Mouse (Mus musculus) myocyte (in vitro differentiated cells): ENCODE results near the gene Pbxip1. TPM values are rescaled to one million over a fixed set of nuclear protein-coding genes. Genes with fewer than 3 reads are reported as not detected.

Experiments used
- H3K27me3 ChIP-seq: one replicate; pipeline ENCODE4 v1.6.1; 2011; ENCODE audit not compliant: control insufficient read depth, insufficient read depth, insufficient read length
- H3K36me3 ChIP-seq: one replicate; pipeline ENCODE4 v1.6.1; 2011; ENCODE audit not compliant: control insufficient read depth, insufficient read depth
- H3K4me2 ChIP-seq: one replicate; pipeline ENCODE4 v1.6.1; 2011; ENCODE audit warnings: low read depth, control low read depth
- H3K4me3 ChIP-seq: one replicate; pipeline ENCODE4 v1.5.1; 2011; ENCODE audit warnings: mild to moderate bottlenecking, control low read depth, moderate library complexity
- H3K79me2 ChIP-seq: one replicate; pipeline ENCODE4 v1.6.1; 2011; ENCODE audit not compliant: control insufficient read depth, insufficient read depth
- H3ac ChIP-seq: one replicate; pipeline ENCODE4 v1.6.1; 2011; ENCODE audit not compliant: control insufficient read depth, insufficient read length
- CEBPB ChIP-seq: IDR thresholded peaks from 2 replicates; pipeline ENCODE4 v1.6.1; 2011; ENCODE audit warnings: mild to moderate bottlenecking, moderate library complexity; ENCODE audit not compliant: poor library complexity, insufficient read depth, severe bottlenecking
- E2F4 ChIP-seq: IDR thresholded peaks from one replicate; pipeline ENCODE4 v1.6.1; 2011; ENCODE audit warnings: mild to moderate bottlenecking, control low read depth, moderate library complexity; ENCODE audit not compliant: insufficient read depth
- MAX ChIP-seq: IDR thresholded peaks from one replicate; pipeline ENCODE4 v1.6.1; 2011; ENCODE audit warnings: low read depth, mild to moderate bottlenecking, control low read depth
- MYOD1 ChIP-seq, 3 experiments: IDR thresholded peaks; one replicate each; pipeline ENCODE4 v1.6.1; 2011; ENCODE audit warnings: control low read depth in 2 of 3, low read depth in 2 of 3, mild to moderate bottlenecking in 2 of 3, moderate library complexity in 1 of 3; ENCODE audit not compliant: insufficient read length in 2 of 3, control insufficient read depth in 1 of 3
- MYOG ChIP-seq, 3 experiments: IDR thresholded peaks; one replicate each; pipeline ENCODE4 v1.6.1; 2011; ENCODE audit warnings: control low read depth in 2 of 3, low read depth in 2 of 3, mild to moderate bottlenecking in 2 of 3; ENCODE audit not compliant: insufficient read length in 2 of 3, control insufficient read depth in 1 of 3, insufficient read depth in 1 of 3
- POLR2A ChIP-seq: IDR thresholded peaks from one replicate; pipeline ENCODE4 v1.6.1; 2011; ENCODE audit warnings: low read depth, mild to moderate bottlenecking, control low read depth, moderate library complexity; ENCODE audit not compliant: insufficient read length
- POLR2AphosphoS2 ChIP-seq: IDR thresholded peaks from one replicate; pipeline ENCODE4 v1.6.1; 2011; ENCODE audit warnings: low read depth, control low read depth; ENCODE audit not compliant: insufficient read length
- REST ChIP-seq: IDR thresholded peaks from one replicate; pipeline ENCODE4 v1.6.1; 2011; ENCODE audit warnings: mild to moderate bottlenecking, control low read depth, moderate library complexity; ENCODE audit not compliant: insufficient read depth, insufficient read length
- SRF ChIP-seq: IDR thresholded peaks from one replicate; pipeline ENCODE4 v1.6.1; 2011; ENCODE audit warnings: low read depth; ENCODE audit not compliant: control insufficient read depth, insufficient read length
- TCF12 ChIP-seq: IDR thresholded peaks from one replicate; pipeline ENCODE4 v1.6.1; 2011; ENCODE audit warnings: mild to moderate bottlenecking, control low read depth; ENCODE audit not compliant: poor library complexity, insufficient read depth, severe bottlenecking
- TCF3 ChIP-seq: IDR thresholded peaks from one replicate; pipeline ENCODE4 v1.6.1; 2011; ENCODE audit warnings: low read depth, control low read depth; ENCODE audit not compliant: insufficient read length
- USF1 ChIP-seq: IDR thresholded peaks from one replicate; pipeline ENCODE4 v1.6.1; 2011; ENCODE audit warnings: low read depth, mild to moderate bottlenecking, control low read depth, moderate library complexity
- polyA plus RNA-seq: library from polyadenylated mRNA; unstranded; fragments of >200 nt; fragmentation: generic; extraction: Trizol; gene quantifications from one replicate; pipeline ENCODE4 v1.2.1, GENCODE M21; 2012; ENCODE audit warnings: missing spikeins

The Pbxip1 gene
- polyA plus RNA-seq, 1 experiment, result 159 TPM

- peaks cover 10% of the 10 kb centered on the region for H3K27me3 ChIP-seq
- no peak overlapping the region for H3K4me2 ChIP-seq
- no peak overlapping the region for H3ac ChIP-seq
- H3K79me2 ChIP-seq, result no peaks in the 10 kb centered on the region
- no peaks in the 10 kb centered on the region for H3K36me3 ChIP-seq
- H3K4me3 ChIP-seq, result no peak overlapping the region
- TF ChIP-seq E2F4 (no peak), POLR2A (no peak), MYOG (IDR thresholded peaks at IDR 0.05; ENCODE audit: control insufficient read depth in 1 of 3, insufficient read depth in 1 of 3, insufficient read length in 2 of 3, low read depth in 2 of 3) (no peak), REST (no peak), CEBPB (no peak), USF1 (no peak), SRF (no peak), TCF3 (no peak), POLR2AphosphoS2 (no peak), TCF12 (no peak), MAX (no peak)
These were observed 45.7 kb downstream of the Pbxip1 start for GRCm38 (mm10) chr3:89482249-89482648.

DNA sequence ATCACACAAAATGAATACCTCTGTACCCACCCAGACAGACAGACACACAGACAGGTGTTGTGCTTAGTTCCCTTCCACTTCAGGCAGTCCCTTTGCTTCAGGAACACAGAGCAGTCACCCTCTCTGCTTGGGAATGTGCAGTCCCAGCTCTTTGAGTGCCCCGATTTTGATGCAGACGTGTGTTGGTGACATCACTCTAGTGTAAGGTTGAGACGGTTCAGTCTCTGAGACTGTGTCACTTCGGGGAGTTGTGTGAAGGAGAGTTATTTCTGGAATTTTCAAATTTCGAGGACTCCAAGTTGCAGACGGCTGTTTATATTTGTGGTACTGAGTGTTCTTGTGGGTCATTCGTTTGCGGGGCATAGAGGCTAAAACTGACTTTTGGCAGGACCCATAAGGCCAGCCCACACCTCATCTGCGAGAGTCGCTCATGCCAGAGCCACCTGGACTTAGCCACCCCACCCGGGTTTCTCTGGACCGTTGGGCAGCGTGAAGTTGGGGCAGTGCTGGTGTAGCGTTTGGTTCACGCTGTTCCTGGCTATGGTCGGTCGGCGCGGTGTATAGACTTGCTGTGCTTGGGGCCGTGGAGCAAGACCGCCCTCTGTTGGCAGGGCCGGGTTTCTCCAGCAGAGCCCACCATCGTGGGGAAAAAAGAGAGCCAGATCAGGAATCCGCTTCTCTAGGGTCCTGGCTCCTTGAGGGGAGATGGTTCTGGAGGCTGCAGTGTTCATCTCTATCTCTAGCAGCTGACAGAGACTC lies 48.4 kb downstream of the Pbxip1 start:
- Histone ChIP-seq H3K79me2 (no peaks in the 10 kb centered on the region), H3K27me3 (peaks cover 30% of the 10 kb centered on the region)
- no peak for TF ChIP-seq MYOD1 (IDR thresholded peaks at IDR 0.05; ENCODE audit: control insufficient read depth in 1 of 3, insufficient read length in 2 of 3, low read depth in 2 of 3)
- no peak for TF ChIP-seq USF1
- no peak for TF ChIP-seq TCF12
- no peak for TF ChIP-seq TCF3
- no peak for TF ChIP-seq POLR2A
- TF ChIP-seq REST, result no peak
- TF ChIP-seq MAX, result no peak
- TF ChIP-seq SRF, result no peak
- TF ChIP-seq POLR2AphosphoS2, result no peak
- no peak for TF ChIP-seq CEBPB
- TF ChIP-seq MYOG (IDR thresholded peaks at IDR 0.05; ENCODE audit: control insufficient read depth in 1 of 3, insufficient read depth in 1 of 3, insufficient read length in 2 of 3, low read depth in 2 of 3), result no peak
- TF ChIP-seq E2F4, result no peak

DNA sequence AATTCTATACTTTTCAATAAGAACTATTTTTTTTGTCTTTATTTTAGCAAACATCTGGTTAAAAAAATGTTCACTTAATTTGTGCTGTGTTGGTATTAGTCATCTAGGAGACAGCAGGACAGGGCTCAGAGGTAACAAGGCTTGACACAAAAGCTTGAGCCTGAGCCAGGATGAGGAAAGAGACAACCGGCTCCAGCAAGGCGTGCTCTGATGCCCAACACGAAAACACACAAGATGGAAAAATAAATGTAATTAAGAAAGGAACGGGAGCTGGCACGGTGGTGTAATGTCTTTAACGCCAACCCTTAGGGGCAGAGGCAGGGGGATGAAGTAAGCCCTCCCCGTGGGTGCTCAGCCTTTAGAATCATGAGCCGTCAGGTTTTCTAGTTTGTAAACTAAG lies 49.6 kb downstream of the Pbxip1 start:
- Histone ChIP-seq H3K27me3 (peaks cover 41% of the 10 kb centered on the region), H3ac (no peak overlapping the region), H3K4me2 (no peak overlapping the region), H3K79me2 (no peaks in the 10 kb centered on the region), H3K4me3 (no peak overlapping the region), H3K36me3 (no peaks in the 10 kb centered on the region)
- TF ChIP-seq CEBPB, result no peak
- TF ChIP-seq SRF, result no peak
- no peak for TF ChIP-seq MAX
- TF ChIP-seq REST, result no peak
- TF ChIP-seq USF1, result no peak
- TF ChIP-seq POLR2A, result no peak
- no peak for TF ChIP-seq TCF12
- TF ChIP-seq E2F4, result no peak
- no peak for TF ChIP-seq POLR2AphosphoS2

More for the DNA sequence above, 48.4 kb downstream of the Pbxip1 start:
- Histone ChIP-seq H3K4me2 (peak overlapping the region; percentile 80), H3ac (no peak overlapping the region), H3K4me3 (no peak overlapping the region), H3K36me3 (no peaks in the 10 kb centered on the region)

GRCm38 (mm10) chr3:89486916-89487702 lies 50.6 kb downstream of the Pbxip1 start:
- no peak overlapping the region for H3K4me3 ChIP-seq
- H3K27me3 ChIP-seq, result peaks cover 51% of the 10 kb centered on the region
- H3K79me2 ChIP-seq, result no peaks in the 10 kb centered on the region
- no peak for TF ChIP-seq REST
- no peaks in the 10 kb centered on the region for H3K36me3 ChIP-seq
- H3ac ChIP-seq, result no peak overlapping the region
- H3K4me2 ChIP-seq, result no peak overlapping the region

DNA sequence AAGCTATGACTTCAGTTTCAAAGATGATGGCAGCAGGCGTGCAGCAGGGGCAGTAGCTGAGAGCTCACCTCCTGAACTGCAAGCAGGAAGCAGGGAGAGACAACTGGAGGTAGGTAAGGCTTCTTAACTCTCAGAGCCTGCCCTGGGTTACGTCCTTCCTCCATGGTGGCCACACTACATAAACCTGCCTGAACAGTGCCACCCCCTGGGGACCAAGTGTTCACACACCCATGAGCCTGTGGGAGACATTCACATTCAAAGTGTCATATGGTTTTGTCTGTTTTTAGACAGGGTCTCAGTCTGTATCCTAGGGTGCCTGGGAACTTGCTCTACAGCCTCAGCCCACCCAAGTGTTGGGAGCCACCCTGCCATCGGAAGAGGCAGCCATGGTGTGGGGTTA lies 54.3 kb downstream of the Pbxip1 start:
- Histone ChIP-seq H3K27me3 (peaks cover 77% of the 10 kb centered on the region), H3K36me3 (no peaks in the 10 kb centered on the region), H3ac (no peak overlapping the region), H3K4me2 (no peak overlapping the region), H3K4me3 (no peak overlapping the region), H3K79me2 (no peaks in the 10 kb centered on the region)
- TF ChIP-seq MYOD1 (IDR thresholded peaks at IDR 0.05; ENCODE audit: control insufficient read depth in 1 of 3, insufficient read length in 2 of 3, low read depth in 2 of 3) (no peak), USF1 (no peak), TCF12 (no peak), TCF3 (no peak), MAX (no peak), SRF (no peak), MYOG (IDR thresholded peaks at IDR 0.05; ENCODE audit: control insufficient read depth in 1 of 3, insufficient read depth in 1 of 3, insufficient read length in 2 of 3, low read depth in 2 of 3) (no peak), POLR2A (no peak), REST (no peak), E2F4 (no peak), POLR2AphosphoS2 (no peak), CEBPB (no peak)
